Mouse (Mus musculus): ENCODE data around the gene Stap2. TPM values are rescaled to one million over a fixed set of nuclear protein-coding genes. Genes with fewer than 3 reads are reported as not detected.

Gene Stap2
- polyA plus RNA-seq, 1 experiment from 2014 or later: 4.5 TPM

- Histone ChIP-seq H3K27me3 (ENCODE audit: control insufficient read depth, insufficient read depth, low read length) (no peaks in the 10 kb centered on the region), H3K4me1 (ENCODE audit: control insufficient read depth, insufficient read depth, low read length) (peaks cover 16% of the 10 kb centered on the region), H3K9ac (ENCODE audit: low read length) (peak overlapping the region; percentile 44; the same call in 1 of the 2 replicates), H3K4me3 (ENCODE audit: low read depth, low read length) (peak overlapping the region; percentile 88), H3K36me3 (ENCODE audit: control insufficient read depth, insufficient read depth, low read length) (peaks cover 10% of the 10 kb centered on the region), H3K4me2 (peak overlapping the region; percentile 99), H3K27ac (ENCODE audit: low read depth, low read length) (no peak overlapping the region), H3K9me3 (ENCODE audit: control insufficient read depth, low read length) (no peaks in the 10 kb centered on the region)
- DNase-seq (ENCODE audit: low spot score, missing footprints): peak; percentile 99
- WGBS: 9% methylated on average over 9 of the region's 9 CpGs
- no peak for ATAC-seq (ENCODE audit: low FRiP score)
Measured at GRCm38 (mm10) chr17:56010681-56011080, 5.3 kb upstream of the Stap2 start.

GRCm38 (mm10) chr17:56010255-56010654 lies 4.9 kb upstream of the Stap2 start:
- Histone ChIP-seq H3K36me3 (ENCODE audit: control insufficient read depth, insufficient read depth, low read length) (peaks cover 10% of the 10 kb centered on the region), H3K27ac (ENCODE audit: low read depth, low read length) (no peak overlapping the region), H3K4me1 (ENCODE audit: control insufficient read depth, insufficient read depth, low read length) (peaks cover 16% of the 10 kb centered on the region), H3K9ac (ENCODE audit: low read length) (peak overlapping the region; percentile 44; the same call in 1 of the 2 replicates), H3K4me3 (ENCODE audit: low read depth, low read length) (peak overlapping the region; percentile 88), H3K27me3 (ENCODE audit: control insufficient read depth, insufficient read depth, low read length) (no peaks in the 10 kb centered on the region), H3K9me3 (ENCODE audit: control insufficient read depth, low read length) (no peaks in the 10 kb centered on the region), H3K4me2 (peak overlapping the region; percentile 99)
- ATAC-seq (ENCODE audit: low FRiP score) (no peak), DNase-seq (ENCODE audit: low spot score, missing footprints) (peak; percentile 86)
- 69% methylated on average over 14 of the region's 14 CpGs for WGBS

GRCm38 (mm10) chr17:56009962-56010240 lies 4.5 kb upstream of the Stap2 start:
- Histone ChIP-seq H3K4me3 (ENCODE audit: low read depth, low read length) (peak overlapping the region; percentile 88), H3K27ac (ENCODE audit: low read depth, low read length) (no peak overlapping the region), H3K9ac (ENCODE audit: low read length) (peak overlapping the region; percentile 90), H3K36me3 (ENCODE audit: control insufficient read depth, insufficient read depth, low read length) (peaks cover 7% of the 10 kb centered on the region), H3K9me3 (ENCODE audit: control insufficient read depth, low read length) (no peaks in the 10 kb centered on the region), H3K27me3 (ENCODE audit: control insufficient read depth, insufficient read depth, low read length) (no peaks in the 10 kb centered on the region), H3K4me2 (peak overlapping the region; percentile 99), H3K4me1 (ENCODE audit: control insufficient read depth, insufficient read depth, low read length) (peaks cover 16% of the 10 kb centered on the region)
- ATAC-seq (ENCODE audit: low FRiP score) (no peak), DNase-seq (ENCODE audit: low spot score, missing footprints) (no peak)
- WGBS: 43% methylated on average over 2 of the region's 2 CpGs

- 1% methylated on average over 62 of the region's 62 CpGs for WGBS
- Histone ChIP-seq H3K27ac (ENCODE audit: low read depth, low read length) (peak overlapping the region; percentile 95), H3K9ac (ENCODE audit: low read length) (peak overlapping the region; percentile 90), H3K4me1 (ENCODE audit: control insufficient read depth, insufficient read depth, low read length) (peaks cover 16% of the 10 kb centered on the region), H3K4me2 (peak overlapping the region; percentile 99), H3K9me3 (ENCODE audit: control insufficient read depth, low read length) (no peaks in the 10 kb centered on the region), H3K4me3 (ENCODE audit: low read depth, low read length) (peak overlapping the region; percentile 88), H3K27me3 (ENCODE audit: control insufficient read depth, insufficient read depth, low read length) (no peaks in the 10 kb centered on the region), H3K36me3 (ENCODE audit: control insufficient read depth, insufficient read depth, low read length) (peaks cover 5% of the 10 kb centered on the region)
- ATAC-seq (ENCODE audit: low FRiP score): peak; percentile 88
- peak; percentile 98 for DNase-seq (ENCODE audit: low spot score, missing footprints)
Measured at GRCm38 (mm10) chr17:56009088-56009961, 3.9 kb upstream of the Stap2 start.

GRCm38 (mm10) chr17:56008356-56009087 lies 3.1 kb upstream of the Stap2 start:
- Histone ChIP-seq H3K36me3 (ENCODE audit: control insufficient read depth, insufficient read depth, low read length) (peaks cover 5% of the 10 kb centered on the region), H3K9ac (ENCODE audit: low read length) (peak overlapping the region; percentile 90), H3K4me1 (ENCODE audit: control insufficient read depth, insufficient read depth, low read length) (peaks cover 16% of the 10 kb centered on the region), H3K27ac (ENCODE audit: low read depth, low read length) (peak overlapping the region; percentile 95), H3K4me2 (peak overlapping the region; percentile 99), H3K4me3 (ENCODE audit: low read depth, low read length) (peak overlapping the region; percentile 88), H3K27me3 (ENCODE audit: control insufficient read depth, insufficient read depth, low read length) (no peaks in the 10 kb centered on the region), H3K9me3 (ENCODE audit: control insufficient read depth, low read length) (no peaks in the 10 kb centered on the region)
- ATAC-seq (ENCODE audit: low FRiP score): peak; percentile 92
- under 1% methylated on average over 21 of the region's 21 CpGs for WGBS
- DNase-seq (ENCODE audit: low spot score, missing footprints): peak; percentile 97

- Histone ChIP-seq H3K27me3 (ENCODE audit: control insufficient read depth, insufficient read depth, low read length) (no peaks in the 10 kb centered on the region), H3K4me3 (ENCODE audit: low read depth, low read length) (peak overlapping the region; percentile 88), H3K27ac (ENCODE audit: low read depth, low read length) (peak overlapping the region; percentile 95), H3K4me2 (peak overlapping the region; percentile 99), H3K36me3 (ENCODE audit: control insufficient read depth, insufficient read depth, low read length) (peaks cover 5% of the 10 kb centered on the region; the same call in 1 of the 2 replicates), H3K9me3 (ENCODE audit: control insufficient read depth, low read length) (no peaks in the 10 kb centered on the region), H3K4me1 (ENCODE audit: control insufficient read depth, insufficient read depth, low read length) (peaks cover 16% of the 10 kb centered on the region), H3K9ac (ENCODE audit: low read length) (peak overlapping the region; percentile 57)
- DNase-seq (ENCODE audit: low spot score, missing footprints): peak; percentile 90
- peak; percentile 19 for ATAC-seq (ENCODE audit: low FRiP score)
- WGBS: 39% methylated on average over 13 of the region's 14 CpGs
Measured at GRCm38 (mm10) chr17:56007444-56008355, 2.3 kb upstream of the Stap2 start.

GRCm38 (mm10) chr17:56006956-56007355 lies 1.6 kb upstream of the Stap2 start:
- WGBS: 48% methylated on average over 10 of the region's 10 CpGs

GRCm38 (mm10) chr17:56003000-56003399 lies 2.4 kb downstream of the Stap2 start:
- Histone ChIP-seq H3K27ac (ENCODE audit: low read depth, low read length) (no peak overlapping the region), H3K27me3 (ENCODE audit: control insufficient read depth, insufficient read depth, low read length) (peaks cover 7% of the 10 kb centered on the region; the same call in 1 of the 2 replicates), H3K4me3 (ENCODE audit: low read depth, low read length) (no peak overlapping the region), H3K4me2 (no peak overlapping the region), H3K9me3 (ENCODE audit: control insufficient read depth, low read length) (no peaks in the 10 kb centered on the region), H3K4me1 (ENCODE audit: control insufficient read depth, insufficient read depth, low read length) (peaks cover 8% of the 10 kb centered on the region), H3K36me3 (ENCODE audit: control insufficient read depth, insufficient read depth, low read length) (no peaks in the 10 kb centered on the region), H3K9ac (ENCODE audit: low read length) (no peak overlapping the region)
- no peak for DNase-seq (ENCODE audit: low spot score, missing footprints)
- WGBS: 91% methylated on average over 3 of the region's 3 CpGs
- no peak for ATAC-seq (ENCODE audit: low FRiP score)

More at GRCm38 (mm10) chr17:56006956-56007355, 1.6 kb upstream of the Stap2 start:
- Histone ChIP-seq H3K27ac (ENCODE audit: low read depth, low read length) (no peak overlapping the region), H3K36me3 (ENCODE audit: control insufficient read depth, insufficient read depth, low read length) (peaks cover 5% of the 10 kb centered on the region; the same call in 1 of the 2 replicates), H3K9me3 (ENCODE audit: control insufficient read depth, low read length) (no peaks in the 10 kb centered on the region), H3K27me3 (ENCODE audit: control insufficient read depth, insufficient read depth, low read length) (no peaks in the 10 kb centered on the region), H3K4me3 (ENCODE audit: low read depth, low read length) (no peak overlapping the region), H3K9ac (ENCODE audit: low read length) (no peak overlapping the region), H3K4me1 (ENCODE audit: control insufficient read depth, insufficient read depth, low read length) (peaks cover 16% of the 10 kb centered on the region), H3K4me2 (no peak overlapping the region)
- ATAC-seq (ENCODE audit: low FRiP score) (no peak), DNase-seq (ENCODE audit: low spot score, missing footprints) (no peak)
